Mouse (Mus musculus) heart, postnatal 0 days (tissue): Measurements from ENCODE around the gene Myom3. TPM values are rescaled to one million over a fixed set of nuclear protein-coding genes. Genes with fewer than 3 reads are reported as not detected.

Experiments
- ATAC-seq: fragments of 200-750 bp; cut with Nextera tagmentation; 2 replicates; pipeline ENCODE4 v1.8.0; 2017; ENCODE audit warnings: low read depth, moderate number of reproducible peaks, moderate library complexity; ENCODE audit not compliant: insufficient read depth
- DNase-seq: peaks from one replicate; pipeline ENCODE4 v3.0.0-alpha.2; 2016; ENCODE audit warnings: low spot score
- H3K27ac ChIP-seq: fragments of 300-500 bp; sonication (generic); 2 replicates; pipeline ENCODE4 v1.5.1; 2014; ENCODE audit warnings: low read depth, mild to moderate bottlenecking
- H3K27me3 ChIP-seq: fragments of 300-500 bp; sonication (generic); 2 replicates; pipeline ENCODE4 v1.6.1; 2014; ENCODE audit warnings: low read length, mixed read lengths; ENCODE audit not compliant: control insufficient read depth, insufficient read depth
- H3K36me3 ChIP-seq: fragments of 300-500 bp; sonication (generic); replicated peaks from 2 replicates; pipeline ENCODE4 v1.6.1; 2014; ENCODE audit warnings: low read length, mixed read lengths; ENCODE audit not compliant: control insufficient read depth, insufficient read depth
- H3K4me1 ChIP-seq: fragments of 300-500 bp; sonication (generic); 2 replicates; pipeline ENCODE4 v1.6.1; 2014; ENCODE audit warnings: antibody characterized with exemption; ENCODE audit not compliant: control insufficient read depth, insufficient read depth
- H3K4me2 ChIP-seq: fragments of 300-500 bp; sonication (generic); 2 replicates; pipeline ENCODE4 v1.6.1; 2014; ENCODE audit warnings: low read depth, mild to moderate bottlenecking, low read length, moderate library complexity
- H3K4me3 ChIP-seq: fragments of 300-500 bp; sonication (generic); 2 replicates; pipeline ENCODE4 v1.5.1; 2014; ENCODE audit warnings: low read depth, low read length
- H3K9ac ChIP-seq: fragments of 300-500 bp; sonication (generic); replicated peaks from 2 replicates; pipeline ENCODE4 v1.6.1; 2014; ENCODE audit warnings: low read depth, low read length, mixed read lengths
- H3K9me3 ChIP-seq: fragments of 300-500 bp; sonication (generic); replicated peaks from 2 replicates; pipeline ENCODE4 v1.6.1; 2016; ENCODE audit warnings: low read length; ENCODE audit not compliant: control insufficient read depth
- CTCF ChIP-seq: IDR thresholded peaks from 2 replicates; pipeline ENCODE4 v1.5.1; 2016; ENCODE audit warnings: antibody characterized with exemption, control low read depth, low read depth
- EP300 ChIP-seq: IDR thresholded peaks from 2 replicates; pipeline ENCODE4 v1.6.1; 2016; ENCODE audit warnings: antibody characterized with exemption, low read depth
- WGBS: fragments of 180-500 bp; shearing (Covaris S2); extraction: QIAGEN DNeasy Blood & Tissue Kit; methylation state at CpG from one replicate; pipeline ENCODE4 v1.1.7; 2014; 5-methylcytosine and 5-hydroxymethylcytosine counted together
- polyA plus RNA-seq: library from polyadenylated mRNA; unstranded; fragments of >200 nt; fragmentation: Nextera tagmentation; extraction: Ambion mirVana; gene quantifications from 2 replicates; pipeline ENCODE4 v1.2.1, GENCODE M21; 2015
- total RNA-seq: library from RNA; depleted of rRNA; stranded (reverse); fragments of >200 nt; gene quantifications from 2 replicates; pipeline ENCODE4 v1.2.3, GENCODE M21; 2014; ENCODE audit warnings: low replicate concordance

Gene Myom3
- total and polyA plus RNA-seq, 2 experiments from 2014 or later, result 0.27 to 0.82 TPM

DNA sequence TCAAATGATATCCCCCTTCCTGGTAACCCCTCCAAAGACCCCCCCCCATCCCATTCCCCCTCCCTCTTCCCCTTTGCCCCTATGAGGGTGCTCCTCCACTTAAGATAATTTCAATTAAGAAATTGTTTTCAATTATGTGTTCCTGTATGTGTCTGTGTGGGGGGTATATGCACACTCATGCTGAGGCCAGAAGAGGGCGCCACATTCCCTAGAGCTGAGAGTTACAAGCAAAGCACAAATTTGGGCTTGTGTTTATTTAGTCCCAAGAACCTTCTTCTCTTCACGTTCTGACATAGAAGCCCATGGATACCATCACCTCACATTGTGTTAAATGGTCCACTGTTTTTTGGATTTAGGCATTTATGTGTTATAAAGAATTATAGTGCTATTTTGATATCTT lies 63.8 kb downstream of the Myom3 start:
- DNase-seq, result peak; percentile 48
- 72% methylated on average over 2 of the region's 2 CpGs for WGBS

DNA sequence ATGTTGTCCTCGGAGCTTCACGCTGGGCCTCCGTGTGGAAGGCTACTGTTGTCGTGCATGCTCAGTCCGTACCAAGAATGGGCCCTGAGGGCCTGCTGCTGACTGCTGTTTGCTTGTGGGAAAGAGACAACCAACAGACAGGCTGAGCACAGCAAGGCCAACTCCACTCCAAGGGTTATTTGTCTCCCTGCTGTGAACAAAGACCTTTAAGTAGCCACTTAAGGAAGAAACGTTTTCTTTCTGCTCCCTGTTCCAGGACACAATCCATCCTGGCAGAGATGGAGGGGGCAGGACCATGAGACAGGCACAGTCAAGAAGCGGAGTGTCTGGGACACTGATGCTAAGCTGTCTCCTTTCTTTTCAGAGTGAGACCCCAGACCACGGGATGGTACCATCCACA lies 64.7 kb downstream of the Myom3 start:
- Histone ChIP-seq H3K27ac (no peak overlapping the region), H3K4me2 (no peak overlapping the region), H3K9ac (no peak overlapping the region), H3K27me3 (no peaks in the 10 kb centered on the region), H3K4me1 (peaks cover 12% of the 10 kb centered on the region), H3K4me3 (no peak overlapping the region), H3K9me3 (no peaks in the 10 kb centered on the region), H3K36me3 (no peaks in the 10 kb centered on the region)
- no peak for ATAC-seq
- DNase-seq, result no peak
- 38% methylated on average over 8 of the region's 8 CpGs for WGBS
- TF ChIP-seq CTCF (no peak), EP300 (no peak)

More for the DNA sequence above, 63.8 kb downstream of the Myom3 start:
- Histone ChIP-seq H3K4me2 (no peak overlapping the region), H3K4me3 (no peak overlapping the region), H3K36me3 (no peaks in the 10 kb centered on the region), H3K9me3 (no peaks in the 10 kb centered on the region), H3K9ac (no peak overlapping the region), H3K4me1 (peaks cover 3% of the 10 kb centered on the region; the same call in 1 of the 2 replicates), H3K27me3 (no peaks in the 10 kb centered on the region), H3K27ac (no peak overlapping the region)
- TF ChIP-seq CTCF (peak; percentile 66), EP300 (no peak)
- ATAC-seq, result no peak

DNA sequence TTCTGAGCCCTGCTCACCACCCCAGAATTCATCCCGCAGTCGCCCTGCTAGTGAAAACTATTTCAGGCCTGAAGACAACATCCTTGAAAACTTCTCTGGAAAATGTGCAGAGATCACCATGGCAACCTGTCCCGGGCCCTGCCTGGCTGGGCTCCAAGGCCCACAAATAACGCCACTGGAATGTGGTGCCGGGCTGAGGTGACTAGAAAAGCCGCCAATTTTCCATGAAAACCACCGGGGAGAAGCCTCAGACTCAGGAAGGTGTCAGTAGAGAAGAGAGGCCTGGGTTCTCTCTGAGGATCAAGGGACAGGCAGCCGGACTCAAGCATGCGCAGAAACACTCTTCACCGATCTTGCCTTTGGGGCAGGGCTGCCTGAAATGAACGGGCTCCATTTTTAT lies 69.0 kb downstream of the Myom3 start:
- Histone ChIP-seq H3K27me3 (no peaks in the 10 kb centered on the region), H3K9ac (no peak overlapping the region), H3K36me3 (no peaks in the 10 kb centered on the region), H3K9me3 (no peaks in the 10 kb centered on the region), H3K4me3 (no peak overlapping the region), H3K27ac (peak overlapping the region; percentile 84), H3K4me1 (peaks cover 11% of the 10 kb centered on the region), H3K4me2 (peak overlapping the region; percentile 1; the same call in 1 of the 2 replicates)
- WGBS, result 14% methylated on average over 11 of the region's 11 CpGs
- DNase-seq (peak; percentile 87), ATAC-seq (peak; percentile 80)
- TF ChIP-seq EP300 (no peak), CTCF (no peak)

DNA sequence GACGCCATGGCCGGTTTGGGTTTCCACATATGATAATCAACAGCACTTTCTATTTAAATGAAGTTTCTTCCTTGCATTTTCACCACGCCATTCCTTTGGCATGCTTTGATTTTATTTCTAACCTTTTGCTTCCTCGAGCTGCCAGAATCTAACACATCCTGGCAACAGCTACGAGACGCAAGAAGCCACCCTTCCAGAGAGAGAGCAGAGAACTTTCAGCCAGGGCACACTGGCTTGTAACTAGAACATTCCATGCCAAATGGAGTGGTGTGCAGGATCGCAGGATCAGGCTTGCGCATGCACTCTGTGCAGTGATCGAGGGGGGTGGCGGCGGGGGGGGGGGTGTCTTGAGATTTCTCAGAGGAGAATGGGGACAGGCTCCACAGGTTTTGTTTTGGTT lies 72.6 kb downstream of the Myom3 start:
- TF ChIP-seq CTCF, result no peak
- TF ChIP-seq EP300, result no peak
- H3K9me3 ChIP-seq, result no peaks in the 10 kb centered on the region
- 64% methylated on average over 11 of the region's 11 CpGs for WGBS

DNA sequence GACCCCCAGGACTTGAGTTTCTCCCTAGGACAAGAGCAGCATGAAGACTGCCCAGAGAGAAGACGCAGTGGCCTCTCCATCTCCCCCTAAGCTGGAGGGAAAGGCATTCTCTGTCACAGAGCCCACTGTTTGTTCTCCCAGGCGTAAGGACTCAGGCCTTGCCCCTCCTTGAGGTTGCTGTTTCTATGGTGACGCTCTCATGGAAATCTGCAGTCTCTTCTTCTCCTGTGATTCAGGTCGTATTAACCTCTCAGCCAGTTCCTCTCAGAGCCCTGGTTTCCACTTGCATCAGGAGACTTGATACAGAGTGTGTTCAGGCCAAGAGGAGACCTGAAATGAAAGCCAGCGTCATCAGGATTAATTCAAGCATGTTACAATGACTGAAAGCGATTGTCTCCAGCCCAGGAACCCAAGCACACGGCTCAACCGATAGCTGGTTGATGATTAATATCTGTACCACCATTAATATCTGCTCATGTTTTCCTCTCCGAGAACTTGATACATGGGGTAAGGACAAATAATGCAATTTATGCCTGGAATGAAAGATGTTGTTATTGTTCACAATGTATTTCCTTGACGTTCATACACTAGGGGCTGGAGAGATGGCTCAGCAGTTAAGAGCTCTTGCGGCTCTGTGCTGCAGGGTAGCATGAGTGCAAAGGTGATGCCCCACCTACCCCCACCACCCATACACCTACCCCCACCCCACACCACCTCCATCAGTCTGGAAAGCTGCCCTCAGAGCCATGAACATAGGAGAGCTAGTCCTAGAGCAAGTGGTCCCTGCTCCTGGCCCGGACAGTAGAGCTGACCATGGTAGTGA lies 74.0 kb downstream of the Myom3 start:
- no peak for ATAC-seq
- no peak overlapping the region for H3K27ac ChIP-seq
- 79% methylated on average over 12 of the region's 12 CpGs for WGBS

More for the DNA sequence above, 72.6 kb downstream of the Myom3 start:
- H3K36me3 ChIP-seq, result no peaks in the 10 kb centered on the region
- DNase-seq, result no peak
- no peak overlapping the region for H3K4me3 ChIP-seq
- ATAC-seq, result no peak
- no peaks in the 10 kb centered on the region for H3K27me3 ChIP-seq
- H3K4me1 ChIP-seq, result peaks cover 14% of the 10 kb centered on the region
- H3K9ac ChIP-seq, result no peak overlapping the region
- H3K27ac ChIP-seq, result peak overlapping the region; percentile 53; the same call in 1 of the 2 replicates
- H3K4me2 ChIP-seq, result no peak overlapping the region

More for the DNA sequence above, 74.0 kb downstream of the Myom3 start:
- Histone ChIP-seq H3K9ac (no peak overlapping the region), H3K4me1 (peaks cover 11% of the 10 kb centered on the region), H3K9me3 (no peaks in the 10 kb centered on the region), H3K4me2 (no peak overlapping the region), H3K36me3 (no peaks in the 10 kb centered on the region), H3K4me3 (no peak overlapping the region), H3K27me3 (no peaks in the 10 kb centered on the region)
- DNase-seq, result no peak
- TF ChIP-seq EP300, result no peak
- TF ChIP-seq CTCF, result no peak
